Mouse (Mus musculus): ENCODE data around the gene Cacng6.

The Cacng6 gene

DNA sequence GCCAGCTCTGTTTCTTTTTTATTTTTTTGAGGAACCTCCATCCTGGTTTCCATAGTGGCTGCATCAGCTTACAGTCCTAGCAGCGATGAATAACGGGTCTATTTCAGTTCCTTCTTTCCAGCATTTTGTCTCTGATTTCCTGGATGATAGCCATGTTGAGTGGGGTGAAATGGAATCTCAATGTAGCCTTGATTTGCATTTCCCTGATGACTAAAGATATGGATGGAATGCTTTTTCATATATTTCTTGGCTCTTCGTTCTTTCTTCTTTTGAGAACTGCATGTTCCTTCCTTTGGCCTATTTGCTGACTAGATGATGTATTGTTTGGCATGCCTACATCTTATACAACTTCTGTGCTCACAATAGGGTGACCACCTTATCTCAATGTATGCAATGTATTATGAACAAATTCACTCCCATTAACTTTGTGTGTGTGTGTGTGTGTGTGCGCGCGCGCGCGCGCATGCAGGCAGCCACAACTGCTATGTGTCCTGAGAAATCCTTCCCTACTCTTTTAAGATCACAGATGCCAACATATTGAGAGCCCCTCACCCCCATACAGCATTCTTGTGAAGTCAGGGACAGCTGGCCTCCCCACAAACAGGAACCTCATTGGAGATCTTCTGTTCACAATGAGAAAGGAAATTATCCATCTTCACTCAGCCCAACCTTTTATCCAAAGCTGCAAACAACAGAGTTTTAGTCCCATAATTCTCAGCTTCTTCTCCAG lies 33.3 kb downstream of the Cacng6 start:
- DNase-seq (ENCODE audit: extremely low read depth, insufficient read length, low spot score) = no peak

DNA sequence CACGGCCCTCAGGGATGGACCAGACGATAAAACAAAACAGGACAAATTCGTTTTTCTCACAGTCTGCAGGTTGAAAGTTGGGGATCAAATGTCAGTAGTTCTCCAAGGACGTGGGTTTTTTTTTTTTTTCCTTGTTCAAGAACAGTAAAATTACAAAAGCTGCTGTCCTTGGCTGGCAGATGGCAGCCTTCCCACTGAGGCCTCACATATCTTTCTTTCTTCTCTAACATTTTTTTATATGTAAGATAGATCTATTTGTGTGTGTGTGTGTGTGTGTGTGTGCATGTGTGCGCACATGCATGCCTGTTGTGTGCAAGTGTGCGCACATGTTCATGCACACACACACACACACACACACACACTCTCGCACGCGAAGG lies 33.8 kb downstream of the Cacng6 start:
- no peak for DNase-seq (ENCODE audit: extremely low read depth, insufficient read length, low spot score)

DNA sequence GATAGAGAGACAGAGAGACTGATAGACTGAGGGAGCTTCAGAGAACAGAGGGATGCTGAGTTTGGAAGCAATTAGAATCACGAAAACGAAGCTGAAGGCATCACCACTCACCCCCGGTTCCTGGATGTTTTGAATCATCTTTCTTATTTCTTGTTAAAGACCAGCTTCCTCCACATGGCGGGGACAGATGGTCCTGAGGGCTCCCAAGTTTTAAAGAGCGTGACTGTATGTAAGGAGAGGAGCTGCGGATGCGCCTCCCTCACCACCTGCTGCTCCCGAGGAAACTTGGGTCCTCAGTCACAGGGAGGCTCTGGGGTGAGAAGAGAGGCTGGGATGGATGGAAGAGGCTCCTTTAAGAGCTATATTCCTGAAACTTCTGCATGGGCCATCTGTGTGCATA lies 36.3 kb downstream of the Cacng6 start:
- no peak for DNase-seq (ENCODE audit: extremely low read depth, insufficient read length, low spot score)

DNA sequence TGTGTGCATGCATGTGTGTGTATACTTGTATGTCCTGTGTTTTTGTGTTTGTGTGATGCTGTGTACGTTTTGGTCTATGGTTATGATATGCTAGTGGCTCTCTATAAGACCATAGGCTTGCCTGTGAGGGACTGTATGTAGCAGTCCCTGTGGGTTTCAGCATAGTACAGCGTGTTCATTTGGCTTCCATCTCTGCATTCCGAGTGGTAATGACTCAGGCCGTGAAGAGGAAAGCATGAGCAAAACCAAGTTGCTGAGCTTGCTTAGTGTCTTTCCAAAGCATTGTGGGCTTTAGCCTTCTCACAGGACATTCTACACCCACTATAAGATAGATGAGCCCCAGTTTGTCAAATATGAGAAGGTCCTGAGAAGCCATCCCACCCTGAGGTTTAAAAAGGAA lies 39.3 kb downstream of the Cacng6 start:
- peak; percentile 36 for DNase-seq (ENCODE audit: extremely low read depth, insufficient read length, low spot score)

DNA sequence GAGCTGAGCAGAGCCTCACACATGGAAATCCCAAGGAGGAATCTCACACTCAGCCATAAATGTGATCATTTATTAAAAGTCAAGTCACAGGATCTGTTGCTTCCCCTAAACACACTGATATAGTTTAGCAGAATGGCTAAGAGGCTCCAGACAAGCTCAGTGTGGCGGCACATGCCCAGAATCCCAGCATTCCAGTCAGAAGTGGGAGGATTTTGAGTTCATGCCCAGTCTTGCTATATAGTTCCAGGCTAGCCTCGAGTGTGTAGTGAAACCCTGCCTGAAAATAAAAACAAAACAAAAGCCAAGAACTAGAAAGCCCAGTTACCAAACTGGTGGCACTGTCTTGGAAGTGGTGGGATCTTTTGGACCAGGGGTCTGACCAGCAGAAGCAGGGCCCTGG lies 44.6 kb downstream of the Cacng6 start:
- DNase-seq (ENCODE audit: extremely low read depth, insufficient read length, low spot score) = no peak

DNA sequence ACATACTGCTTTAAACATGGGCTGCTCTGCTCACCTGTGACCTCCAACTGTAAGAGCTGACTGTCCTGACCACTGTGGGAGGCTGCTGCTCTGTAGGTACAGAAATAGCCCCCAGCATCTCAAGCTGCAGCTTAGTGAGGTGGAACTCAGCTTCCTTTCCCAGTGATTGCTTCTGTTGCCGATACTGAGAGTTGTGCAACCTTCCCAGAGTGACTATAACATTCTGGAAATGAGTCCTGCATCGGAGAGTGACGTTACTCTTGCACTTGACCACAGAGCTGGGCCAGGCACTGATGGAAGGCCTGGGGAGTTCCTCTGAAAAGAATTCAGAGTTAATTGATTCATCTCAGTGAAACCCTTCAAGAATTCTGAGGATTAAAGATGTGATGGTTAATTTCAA lies 48.8 kb downstream of the Cacng6 start:
- DNase-seq (ENCODE audit: extremely low read depth, insufficient read length, low spot score) = no peak

DNA sequence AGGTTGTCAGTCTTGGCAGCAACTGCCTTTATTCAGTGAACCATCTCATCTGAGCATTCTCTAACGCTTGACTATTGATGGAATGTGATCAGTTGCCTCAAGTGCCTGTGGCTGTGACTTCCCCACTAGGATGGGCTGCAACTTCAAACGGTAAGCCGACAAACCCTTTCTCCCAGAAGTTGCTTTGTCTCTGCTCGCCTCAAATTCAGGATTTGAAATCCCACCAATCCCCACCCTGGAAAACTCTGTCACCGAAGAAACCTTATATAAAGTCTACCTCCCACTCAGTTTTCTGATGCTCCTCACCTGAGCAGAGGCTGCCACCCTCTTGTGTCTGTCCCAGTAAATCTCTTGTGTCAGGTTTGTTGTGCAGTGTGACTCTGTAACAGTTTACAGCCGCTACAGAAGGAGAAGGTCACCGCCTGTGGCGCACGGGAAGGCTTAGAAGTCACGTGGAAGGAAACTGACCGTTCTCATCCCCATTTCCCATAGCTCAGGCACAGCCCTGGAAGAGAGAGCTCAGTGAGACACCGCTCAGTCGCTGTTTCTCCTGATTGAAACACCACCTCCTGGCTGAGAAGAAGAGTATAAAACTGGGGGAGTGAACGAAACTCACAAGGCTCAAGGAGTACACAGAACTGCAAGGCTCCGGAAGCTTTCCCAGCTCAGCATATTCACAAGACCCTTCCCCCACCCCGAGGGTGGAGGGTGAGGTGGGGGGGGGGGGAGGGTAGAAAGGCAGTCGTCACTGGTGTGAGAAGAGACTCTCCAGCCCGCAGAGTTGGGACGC lies 50.5 kb downstream of the Cacng6 start:
- no peak for DNase-seq (ENCODE audit: extremely low read depth, insufficient read length, low spot score)

DNA sequence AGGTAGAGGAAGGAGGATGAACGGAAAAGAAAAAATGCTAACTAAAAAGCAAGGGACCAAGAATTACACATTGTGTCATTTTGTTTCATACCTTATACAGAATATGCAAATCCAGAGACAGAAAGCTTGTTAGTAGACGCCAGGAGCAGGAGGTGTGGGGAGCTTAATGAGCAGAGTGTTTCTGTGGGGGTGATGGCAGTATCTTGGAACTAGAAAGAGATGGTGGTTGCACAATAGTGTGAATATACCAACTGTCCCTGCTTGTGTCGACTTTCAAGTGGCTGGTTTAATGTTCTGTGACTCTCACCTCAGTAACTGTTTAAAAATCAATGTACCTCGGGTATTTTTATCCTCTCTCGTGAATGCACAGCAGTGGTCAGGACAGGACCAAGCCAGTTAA lies 52.7 kb downstream of the Cacng6 start:
- DNase-seq (ENCODE audit: extremely low read depth, insufficient read length, low spot score) = no peak

DNA sequence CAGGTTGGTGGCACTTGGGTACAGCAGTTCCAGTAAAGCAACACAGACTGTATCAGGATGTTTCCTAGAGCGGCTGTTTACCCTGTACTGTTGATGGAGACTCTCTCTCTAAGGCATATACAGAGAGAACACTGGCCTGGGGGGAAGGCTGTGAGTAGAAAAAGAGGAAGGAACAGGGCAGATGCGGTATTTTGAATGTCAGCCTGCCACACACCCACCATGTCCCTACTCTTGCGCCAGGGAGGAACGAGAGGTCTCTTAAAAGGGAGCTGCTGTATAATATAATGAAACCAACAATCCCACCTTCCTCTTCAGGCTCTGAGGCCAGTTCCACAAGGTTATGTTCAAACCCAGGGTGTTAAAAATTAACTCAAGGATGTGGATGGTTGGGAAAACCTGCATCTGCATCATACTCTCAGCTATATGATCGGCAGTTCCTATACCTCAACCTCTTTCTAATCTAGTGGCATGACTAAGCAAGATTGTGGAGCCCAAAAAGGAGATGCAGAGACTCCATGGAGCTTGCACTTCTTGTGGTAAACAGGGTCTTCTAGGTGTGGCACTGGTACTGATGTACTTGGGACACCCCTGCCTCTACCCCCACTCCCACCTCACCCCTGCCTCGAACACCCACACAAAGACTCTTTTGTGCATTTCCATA lies 58.1 kb downstream of the Cacng6 start:
- DNase-seq (ENCODE audit: extremely low read depth, insufficient read length, low spot score) = no peak
